Mouse (Mus musculus) right cerebral cortex, postnatal 36 days (tissue): ENCODE results near the gene Raet1e.
"Not testable (repeated sequence)": the region's sequence is repeated elsewhere in the genome, so short reads cannot be mapped to it uniquely, and the experiment has no call there.

Source experiments
- DNase-seq, 2 experiments: peaks; one replicate each; pipeline ENCODE4 v3.0.0; 2022; ENCODE audit warnings: low spot score in 2 of 2, mixed read lengths in 1 of 2

Gene Raet1e

DNA sequence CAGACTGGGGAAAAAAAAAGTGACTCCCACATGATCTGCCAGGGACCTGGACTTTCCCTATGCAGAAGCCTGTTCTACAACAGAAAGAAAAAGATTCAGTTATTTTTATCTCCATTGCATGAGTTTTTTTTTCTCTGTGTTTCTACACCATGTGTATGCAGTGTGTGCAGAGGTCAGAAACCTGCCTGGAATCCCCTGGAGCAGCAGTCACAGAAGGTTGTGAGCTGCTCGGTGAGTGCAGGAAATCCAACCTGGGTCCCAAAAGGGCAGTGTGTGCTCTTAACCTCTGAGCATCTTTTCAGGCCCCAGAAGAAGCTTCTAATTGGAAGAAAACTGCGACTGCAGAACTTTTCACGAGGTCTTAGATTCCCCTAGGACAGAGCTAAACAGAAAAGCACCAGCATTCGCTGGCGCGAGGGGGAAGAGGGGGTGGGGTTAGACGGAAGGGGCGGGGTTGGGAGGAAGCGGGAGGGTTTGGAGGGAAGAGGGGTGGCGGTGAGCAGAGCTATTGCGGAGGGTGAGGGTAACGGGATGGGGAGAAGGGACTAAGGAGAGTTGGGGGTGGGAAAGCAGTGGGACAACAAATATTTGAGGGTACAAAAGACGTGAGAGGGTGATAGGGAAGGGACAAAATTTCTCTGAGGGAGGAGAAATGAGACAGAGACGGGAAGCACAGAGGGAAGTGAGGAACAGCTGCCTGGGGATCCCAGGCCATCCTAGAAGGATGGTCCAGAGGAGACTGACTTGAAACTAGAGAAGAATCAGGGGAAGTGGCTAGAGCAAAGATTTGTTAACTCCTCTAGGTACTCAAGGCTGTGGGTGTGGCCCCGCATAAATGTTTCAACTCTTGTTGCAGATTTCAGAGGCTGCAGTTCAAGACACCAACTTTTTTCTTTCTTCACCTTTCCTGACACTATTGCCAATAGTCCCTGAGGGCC lies 203.3 kb downstream of the Raet1e start:
- DNase-seq: not testable (repeated sequence)

DNA sequence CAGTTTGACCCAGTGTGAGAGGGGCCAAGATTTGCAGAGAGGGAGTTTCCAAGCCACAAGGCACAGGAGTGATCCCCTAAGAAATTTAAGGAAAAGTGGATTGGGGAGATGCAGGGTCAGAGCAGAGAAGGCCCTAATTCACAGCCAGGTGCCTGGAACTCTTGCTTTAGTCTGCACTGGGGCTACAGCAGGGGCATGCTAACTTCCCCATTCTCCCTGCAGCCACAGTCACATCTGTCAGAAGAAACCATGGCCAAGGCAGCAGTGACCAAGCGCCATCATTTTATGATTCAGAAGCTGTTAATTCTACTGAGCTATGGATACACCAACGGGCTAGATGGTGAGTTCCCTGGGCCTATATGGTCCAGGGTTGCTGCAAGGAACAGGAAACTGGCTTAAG lies 204.1 kb downstream of the Raet1e start:
- DNase-seq: not testable (repeated sequence)

DNA sequence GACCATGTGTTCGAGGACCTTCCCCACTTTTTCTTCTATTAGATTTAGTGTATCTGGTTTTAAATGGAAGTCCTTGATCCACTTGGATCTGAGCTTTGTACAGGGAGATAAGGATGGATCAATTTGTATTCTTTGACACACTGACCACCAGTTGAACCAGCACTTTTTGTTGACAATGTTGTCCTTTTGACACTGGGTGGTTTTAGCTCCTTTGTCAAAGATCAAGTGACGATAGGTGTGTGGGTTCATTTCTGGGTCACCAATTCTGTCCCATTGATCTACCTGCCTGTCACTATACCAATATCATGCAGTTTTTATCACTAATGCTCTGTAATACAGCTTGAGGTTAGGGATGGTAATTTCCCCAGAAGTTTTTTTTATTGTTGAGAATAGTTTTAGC lies 206.5 kb downstream of the Raet1e start:
- not testable (repeated sequence) for DNase-seq

DNA sequence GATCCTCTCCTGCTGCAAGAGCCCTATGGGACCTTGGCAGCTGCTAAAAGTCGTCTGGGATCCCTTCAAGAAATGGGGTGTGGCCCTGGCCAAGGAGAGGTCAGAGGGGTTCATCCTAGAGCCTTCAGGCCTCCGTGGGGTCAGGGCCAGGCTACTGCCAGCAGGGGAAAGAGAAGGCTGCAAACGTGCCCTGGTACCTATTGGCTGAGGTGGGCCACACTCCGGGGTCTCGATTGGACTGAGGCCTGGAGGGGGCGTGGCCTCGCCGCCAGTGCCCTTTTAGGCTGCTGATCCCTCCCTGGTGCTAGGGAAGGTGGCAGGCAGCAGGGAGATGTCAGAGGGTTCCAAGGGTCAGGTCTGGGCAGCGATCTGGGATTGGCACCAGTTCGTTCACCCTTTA lies 222.9 kb downstream of the Raet1e start:
- not testable (repeated sequence) for DNase-seq

DNA sequence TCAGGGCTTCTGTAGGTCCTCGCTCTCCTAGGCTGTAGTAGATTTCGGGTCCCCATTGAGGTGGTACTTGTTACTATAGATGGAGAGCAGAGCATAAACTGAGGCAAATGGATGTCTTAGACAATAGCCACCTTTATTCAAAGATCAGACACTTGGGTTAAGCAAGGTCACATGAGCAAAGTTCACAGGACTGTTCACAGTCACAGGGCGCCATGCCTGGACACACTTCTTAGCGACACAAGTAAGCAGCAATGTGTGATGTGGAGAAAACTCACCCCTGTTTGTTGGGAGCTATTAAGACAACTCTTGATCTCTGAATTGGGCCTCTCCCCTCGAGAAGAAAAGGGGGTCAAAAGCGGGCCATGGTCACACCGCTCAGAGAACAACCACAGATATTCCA lies 231.8 kb downstream of the Raet1e start:
- DNase-seq: not testable (repeated sequence)

DNA sequence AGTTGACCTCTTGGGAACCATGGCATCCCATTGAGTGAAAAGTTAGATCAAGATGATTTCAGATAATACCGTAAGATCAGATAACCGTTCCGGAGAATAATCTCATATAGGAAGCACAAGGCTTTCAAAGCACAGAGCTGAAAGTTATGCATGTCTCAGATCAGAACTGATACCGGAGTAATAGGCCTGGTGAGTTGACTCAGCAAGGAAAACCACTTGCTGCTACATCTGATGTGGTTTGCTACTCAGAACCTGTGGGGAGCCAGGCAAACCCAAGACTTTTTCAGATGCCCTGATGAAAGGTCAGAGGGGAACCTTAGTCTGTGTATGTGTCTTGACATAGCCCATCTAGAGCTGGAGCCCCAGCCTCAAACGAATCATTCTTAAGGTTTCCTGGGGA lies 233.2 kb downstream of the Raet1e start:
- not testable (repeated sequence) for DNase-seq

DNA sequence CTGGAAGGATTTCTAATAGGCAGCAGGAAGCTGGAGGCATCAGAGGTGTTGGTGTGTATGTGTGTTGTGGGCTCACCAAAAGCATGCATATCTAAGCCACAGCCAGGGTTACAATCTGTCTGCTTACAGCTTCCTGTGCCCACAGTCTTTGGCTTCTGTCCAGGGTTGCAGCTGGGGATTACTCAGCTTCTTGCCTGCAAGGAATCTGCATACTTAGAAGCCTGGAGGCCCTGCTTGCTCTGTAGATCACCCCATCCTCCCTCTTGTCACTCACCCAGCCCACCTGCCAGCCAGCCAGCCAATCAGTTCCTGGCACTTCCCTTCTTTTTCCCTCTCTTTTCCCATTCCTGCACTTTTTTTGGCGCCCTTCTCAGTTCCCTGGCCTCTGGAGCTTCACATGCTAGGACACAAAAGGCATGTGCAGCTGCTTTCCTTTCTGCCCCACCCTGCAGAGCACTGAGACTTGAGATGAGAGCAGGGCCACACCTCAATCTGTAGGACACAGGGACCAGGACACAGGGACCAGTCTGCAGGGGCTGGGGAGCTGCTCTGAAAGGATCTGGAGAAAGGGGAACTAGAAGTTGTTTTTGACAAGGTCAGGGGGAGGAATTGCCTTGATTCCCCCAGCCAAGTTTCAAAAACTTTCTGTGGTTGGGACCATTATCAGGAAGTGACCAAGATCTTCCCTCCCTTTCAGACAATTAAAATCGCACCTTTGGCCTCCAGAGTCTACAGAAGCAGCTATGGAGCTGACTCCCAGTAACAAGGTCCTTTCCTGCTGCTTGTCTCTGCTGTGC lies 234.9 kb downstream of the Raet1e start:
- DNase-seq: not testable (repeated sequence)

DNA sequence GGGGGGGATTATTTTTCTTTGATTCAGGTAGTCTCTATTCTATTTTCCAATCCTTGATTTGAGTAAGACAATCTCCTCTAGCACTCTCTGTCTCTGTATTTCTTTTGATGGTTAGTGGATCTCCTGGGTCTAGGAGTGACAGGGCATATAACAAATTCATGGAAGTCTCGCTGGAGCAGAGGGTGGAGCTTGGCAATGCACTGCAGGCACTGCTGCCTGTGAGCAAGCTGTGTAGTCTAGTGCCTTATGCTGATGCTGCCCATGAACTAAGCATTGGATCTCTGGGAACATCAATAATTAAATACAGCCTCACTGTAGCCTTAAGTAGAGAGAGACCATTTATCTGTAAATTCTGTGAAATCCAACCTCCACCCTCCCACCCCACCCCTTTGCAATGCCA lies 238.3 kb downstream of the Raet1e start:
- DNase-seq: not testable (repeated sequence)

DNA sequence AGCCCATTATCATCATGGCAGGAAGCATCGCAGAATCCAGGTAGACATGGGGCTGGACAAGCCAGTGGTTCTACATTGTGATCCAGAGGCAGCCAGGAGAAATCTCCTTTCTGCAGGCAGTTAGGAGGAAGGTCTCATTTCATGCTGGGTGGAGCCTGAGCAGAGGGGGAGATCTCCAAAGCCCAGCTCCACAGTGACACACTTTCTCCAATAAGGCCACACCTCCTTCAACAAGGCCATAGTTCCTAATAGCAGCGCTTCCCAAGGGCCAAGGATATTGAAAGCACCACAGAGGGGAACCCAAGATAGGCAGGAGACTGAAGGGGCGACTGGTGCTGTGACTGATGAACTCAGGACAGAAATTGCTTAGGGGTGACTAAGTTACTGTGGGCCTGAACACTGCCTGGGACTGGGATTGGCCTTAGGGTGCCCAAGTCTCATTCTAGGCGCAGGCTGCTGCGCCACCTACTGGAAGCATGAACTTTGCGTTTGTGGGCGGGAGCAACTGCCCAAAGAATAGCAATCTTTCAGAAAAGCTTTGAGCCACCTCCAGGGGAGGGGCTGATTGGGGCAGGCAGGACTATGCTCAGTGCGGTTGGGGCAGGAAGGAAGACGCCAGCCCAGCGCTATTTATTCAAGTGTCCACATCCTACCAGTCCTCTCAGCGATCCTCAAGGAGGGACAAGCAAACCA lies 244.0 kb downstream of the Raet1e start:
- DNase-seq: peak in 1 of 2 experiments; percentile 6

DNA sequence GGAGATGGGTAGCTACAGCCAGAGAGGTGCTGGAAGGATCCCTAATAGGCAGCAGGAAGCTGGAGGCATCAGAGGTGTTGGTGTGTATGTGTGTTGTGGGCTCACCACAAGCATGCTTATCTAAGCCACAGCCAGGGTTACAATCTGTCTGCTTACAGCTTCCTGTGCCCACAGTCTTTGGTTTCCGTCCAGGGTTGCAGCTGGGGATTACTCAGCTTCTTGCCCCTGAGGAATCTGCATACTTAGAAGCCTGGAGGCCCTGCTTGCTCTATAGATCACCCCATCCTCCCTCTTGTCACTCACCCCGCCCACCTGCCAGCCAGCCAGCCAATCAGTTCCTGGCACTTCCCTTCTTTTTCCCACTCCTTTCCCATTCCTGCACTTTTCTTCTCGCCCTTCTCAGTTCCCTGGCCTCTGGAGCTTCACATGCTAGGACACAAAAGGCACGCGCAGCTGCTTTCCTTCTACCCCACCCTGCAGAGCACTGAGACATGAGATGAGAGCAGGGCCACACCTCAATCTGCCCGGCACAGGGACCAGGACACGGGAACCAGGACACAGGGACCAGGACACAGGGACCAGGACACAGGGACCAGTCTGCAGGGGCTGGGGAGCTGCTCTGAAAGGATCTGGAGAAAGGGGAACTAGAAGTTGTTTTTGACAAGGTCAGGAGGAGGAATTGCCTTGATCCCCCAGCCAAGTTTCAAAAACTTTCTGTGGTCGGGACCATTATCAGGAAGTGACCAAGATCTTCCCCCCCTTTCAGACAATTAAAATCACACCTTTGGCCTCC lies 255.5 kb downstream of the Raet1e start:
- peak; percentile 3 to 8 for DNase-seq
